Mouse (Mus musculus): ENCODE results near the gene Irf2.
A peak's percentile ranks its signal among the peaks of the same experiment; 100 is the strongest.

Irf2 gene

GRCm38 (mm10) chr8:46802009-46802408 lies 62.5 kb downstream of the Irf2 start:
- no peak for DNase-seq (ENCODE audit: low read depth)

- no peak for DNase-seq (ENCODE audit: low read depth)
Measured at GRCm38 (mm10) chr8:46804721-46805120, 65.2 kb downstream of the Irf2 start.

- no peak for DNase-seq (ENCODE audit: low read depth)
Measured at GRCm38 (mm10) chr8:46811021-46811622, 71.6 kb downstream of the Irf2 start.

GRCm38 (mm10) chr8:46811944-46812343 lies 72.4 kb downstream of the Irf2 start:
- DNase-seq (ENCODE audit: low read depth), result no peak

- no peak for DNase-seq (ENCODE audit: low read depth)
Measured at GRCm38 (mm10) chr8:46812966-46813365, 73.4 kb downstream of the Irf2 start.

- no peak for DNase-seq (ENCODE audit: low read depth)
Measured at GRCm38 (mm10) chr8:46818106-46818989, 78.8 kb downstream of the Irf2 start.

GRCm38 (mm10) chr8:46818990-46819288 lies 79.4 kb downstream of the Irf2 start:
- DNase-seq (ENCODE audit: low read depth), result no peak

- no peak for DNase-seq (ENCODE audit: low read depth)
Measured at GRCm38 (mm10) chr8:46828734-46829413, 89.3 kb downstream of the Irf2 start.

GRCm38 (mm10) chr8:46829414-46830111 lies 90.0 kb downstream of the Irf2 start:
- no peak for DNase-seq (ENCODE audit: low read depth)

- DNase-seq (ENCODE audit: low read depth), result no peak
Measured at GRCm38 (mm10) chr8:46830112-46830855, 90.8 kb downstream of the Irf2 start.

- DNase-seq (ENCODE audit: low read depth), result no peak
Measured at GRCm38 (mm10) chr8:46831916-46832315, 92.4 kb downstream of the Irf2 start.

- no peak for DNase-seq (ENCODE audit: low read depth)
Measured at GRCm38 (mm10) chr8:46832399-46832798, 92.9 kb downstream of the Irf2 start.

- no peak for DNase-seq (ENCODE audit: low read depth)
Measured at GRCm38 (mm10) chr8:46833763-46834162, 94.2 kb downstream of the Irf2 start.

- no peak for DNase-seq (ENCODE audit: low read depth)
Measured at GRCm38 (mm10) chr8:46834440-46834839, 94.9 kb downstream of the Irf2 start.

- DNase-seq (ENCODE audit: low read depth), result no peak
Measured at GRCm38 (mm10) chr8:46836011-46836652, 96.6 kb downstream of the Irf2 start.

- DNase-seq (ENCODE audit: low read depth), result no peak
Measured at GRCm38 (mm10) chr8:46836949-46837348, 97.4 kb downstream of the Irf2 start.

GRCm38 (mm10) chr8:46838052-46838451 lies 98.5 kb downstream of the Irf2 start:
- no peak for DNase-seq (ENCODE audit: low read depth)

- no peak for DNase-seq (ENCODE audit: low read depth)
Measured at GRCm38 (mm10) chr8:46840390-46840789, 100.9 kb downstream of the Irf2 start.

- no peak for DNase-seq (ENCODE audit: low read depth)
Measured at GRCm38 (mm10) chr8:46840791-46841190, 101.3 kb downstream of the Irf2 start.

GRCm38 (mm10) chr8:46842676-46843181 lies 103.2 kb downstream of the Irf2 start:
- DNase-seq (ENCODE audit: low read depth), result peak; percentile 62

- DNase-seq (ENCODE audit: low read depth), result no peak
Measured at GRCm38 (mm10) chr8:46843855-46844254, 104.3 kb downstream of the Irf2 start.
